Mouse (Mus musculus): ENCODE measurements around the gene Fn3krp. TPM values are rescaled to one million over a fixed set of nuclear protein-coding genes. Genes with fewer than 3 reads are reported as not detected.

The Fn3krp gene
- 6.2 and 9.9 TPM in 2 replicates for total RNA-seq (2012; rRNA removed)

DNA sequence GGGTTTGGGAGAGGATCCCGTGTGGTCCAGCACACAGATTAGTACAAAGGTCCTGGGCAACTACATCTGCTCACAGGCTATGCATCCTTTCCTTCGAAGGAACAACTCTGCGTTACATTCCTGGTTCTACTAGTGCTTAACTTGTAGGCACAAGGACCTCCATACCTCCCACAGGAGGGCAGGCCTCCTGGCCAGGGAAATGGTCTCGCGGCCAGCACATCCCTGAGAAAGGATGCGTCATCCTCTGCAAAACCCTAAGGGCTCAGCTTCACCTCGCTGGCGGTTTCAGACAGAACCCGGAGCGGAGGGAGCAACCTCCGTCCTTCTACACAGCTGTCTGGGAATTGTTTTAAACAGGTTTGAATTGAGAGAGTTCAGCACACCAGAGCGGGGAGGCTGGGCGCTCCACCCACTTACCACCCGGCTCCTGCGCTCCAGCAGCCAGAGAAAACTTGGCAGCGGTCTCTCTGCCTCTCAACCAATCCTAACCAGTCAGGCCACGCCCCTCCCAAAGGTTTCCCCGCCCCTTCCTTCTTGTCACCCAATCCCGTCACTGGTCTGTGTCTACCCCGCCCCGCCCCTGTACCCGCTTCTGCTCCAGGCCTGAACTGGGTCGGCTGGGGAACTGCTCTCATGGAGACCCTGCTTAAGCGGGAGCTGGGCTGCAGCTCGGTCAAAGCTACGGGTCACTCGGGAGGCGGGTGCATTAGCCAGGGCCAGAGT, at the start of gene Fn3krp:
Gene Fn3krp, plus strand, starts transcription at position 572 of the 723 bp plus-strand sequence.
- Histone ChIP-seq H3K4me1 (ENCODE audit: control insufficient read depth in 2 of 2, insufficient read depth in 2 of 2, low read length in 2 of 2, poor library complexity in 1 of 2) (peaks cover 0 to 2% of the 10 kb centered on the region in 2 experiments; a peak in 1 of 4 replicates), H3K4me3 (ENCODE audit: insufficient read depth in 1 of 2, low read depth in 1 of 2, low read length in 2 of 2, poor library complexity in 1 of 2, severe bottlenecking in 1 of 2) (peak within 1 kb of the TSS; percentile 67 to 93), H3K9me3 (ENCODE audit: control insufficient read depth, insufficient read depth, low read depth, low read length) (no peaks in the 10 kb centered on the region), H3K9ac (ENCODE audit: insufficient read depth, low read depth, low read length, poor library complexity, severe bottlenecking) (peak within 1 kb of the TSS; percentile 62), H3K36me3 (ENCODE audit: control insufficient read depth, insufficient read depth, low read length, poor library complexity, severe bottlenecking) (no peaks in the 10 kb centered on the region), H3K27ac (ENCODE audit: insufficient read depth, low read depth, low read length, poor library complexity, severe bottlenecking) (no peak within 1 kb of the TSS)
- peak; percentile 100 for DNase-seq (ENCODE audit: low read depth, low spot score)
- TF ChIP-seq CHD2 (IDR thresholded peaks at IDR 0.05; ENCODE audit: low read depth, low read length) (no peak), HCFC1 (IDR thresholded peaks at IDR 0.05; ENCODE audit: borderline replicate concordance, insufficient read depth, low read length) (no peak), ZC3H11A (IDR thresholded peaks at IDR 0.05; ENCODE audit: borderline replicate concordance, low read depth, low read length) (no peak), MAFK (IDR thresholded peaks at IDR 0.05; ENCODE audit: insufficient read depth, low read depth, low read length) (no peak), ZNF384 (IDR thresholded peaks at IDR 0.05; ENCODE audit: low read depth, low read length) (no peak)
- in situ Hi-C loops (cut with MboI; ENCODE audit: low sequenced_read_pairs in 2 of 2, unreplicated experiment in 2 of 2) = no loop called here

DNA sequence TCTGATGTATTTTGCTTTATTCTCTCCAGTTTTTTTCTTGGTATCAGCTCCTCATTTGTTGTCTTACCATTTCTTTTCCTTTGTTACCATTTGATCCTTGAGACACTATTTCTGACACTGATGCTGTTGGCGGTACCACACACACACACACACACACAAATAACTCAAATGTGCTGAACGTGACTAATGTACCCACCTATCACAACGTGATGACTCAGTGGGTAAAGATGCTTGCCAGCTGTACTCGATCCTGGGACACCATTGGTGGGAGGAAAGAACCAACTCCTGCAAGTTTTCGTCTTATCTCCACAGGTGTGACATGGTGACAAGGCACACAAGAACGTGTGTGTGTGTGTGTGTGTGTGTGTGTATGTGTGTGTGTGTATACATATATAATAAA, 47.9 kb upstream of the Fn3krp start:
- in situ Hi-C loops (cut with MboI; ENCODE audit: low sequenced_read_pairs in 2 of 2, unreplicated experiment in 2 of 2) = no loop called here

GRCm38 (mm10) chr11:121378644-121379043, 42.6 kb upstream of the Fn3krp start:
- Histone ChIP-seq H3K9me3 (ENCODE audit: control insufficient read depth, insufficient read depth, low read depth, low read length) (no peaks in the 10 kb centered on the region), H3K27ac (ENCODE audit: insufficient read depth, low read depth, low read length, poor library complexity, severe bottlenecking) (no peak overlapping the region), H3K4me1 (ENCODE audit: control insufficient read depth in 2 of 2, insufficient read depth in 2 of 2, low read length in 2 of 2, poor library complexity in 1 of 2) (no peaks in the 10 kb centered on the region), H3K9ac (ENCODE audit: insufficient read depth, low read depth, low read length, poor library complexity, severe bottlenecking) (no peak overlapping the region), H3K36me3 (ENCODE audit: control insufficient read depth, insufficient read depth, low read length, poor library complexity, severe bottlenecking) (no peaks in the 10 kb centered on the region), H3K4me3 (ENCODE audit: insufficient read depth in 1 of 2, low read depth in 1 of 2, low read length in 2 of 2, poor library complexity in 1 of 2, severe bottlenecking in 1 of 2) (no peak overlapping the region)
- DNase-seq (ENCODE audit: low read depth, low spot score) = no peak
- TF ChIP-seq MAFK (IDR thresholded peaks at IDR 0.05; ENCODE audit: insufficient read depth, low read depth, low read length) (no peak), ZC3H11A (IDR thresholded peaks at IDR 0.05; ENCODE audit: borderline replicate concordance, low read depth, low read length) (no peak), HCFC1 (IDR thresholded peaks at IDR 0.05; ENCODE audit: borderline replicate concordance, insufficient read depth, low read length) (no peak), ZNF384 (IDR thresholded peaks at IDR 0.05; ENCODE audit: low read depth, low read length) (no peak), CHD2 (IDR thresholded peaks at IDR 0.05; ENCODE audit: low read depth, low read length) (no peak)
- in situ Hi-C loops (cut with MboI; ENCODE audit: low sequenced_read_pairs in 2 of 2, unreplicated experiment in 2 of 2) = no loop called here

More for the DNA sequence above, 47.9 kb upstream of the Fn3krp start:
- no peaks in the 10 kb centered on the region for H3K9me3 ChIP-seq (ENCODE audit: control insufficient read depth, insufficient read depth, low read depth, low read length)
- DNase-seq (ENCODE audit: low read depth, low spot score) = no peak
- TF ChIP-seq ZNF384 (IDR thresholded peaks at IDR 0.05; ENCODE audit: low read depth, low read length) = no peak
- TF ChIP-seq CHD2 (IDR thresholded peaks at IDR 0.05; ENCODE audit: low read depth, low read length) = no peak
- TF ChIP-seq MAFK (IDR thresholded peaks at IDR 0.05; ENCODE audit: insufficient read depth, low read depth, low read length) = no peak
- no peak for TF ChIP-seq HCFC1 (IDR thresholded peaks at IDR 0.05; ENCODE audit: borderline replicate concordance, insufficient read depth, low read length)
- TF ChIP-seq ZC3H11A (IDR thresholded peaks at IDR 0.05; ENCODE audit: borderline replicate concordance, low read depth, low read length) = no peak
- no peak overlapping the region for H3K4me3 ChIP-seq (ENCODE audit: insufficient read depth in 1 of 2, low read depth in 1 of 2, low read length in 2 of 2, poor library complexity in 1 of 2, severe bottlenecking in 1 of 2)
- no peak overlapping the region for H3K27ac ChIP-seq (ENCODE audit: insufficient read depth, low read depth, low read length, poor library complexity, severe bottlenecking)
- H3K4me1 ChIP-seq (ENCODE audit: control insufficient read depth in 2 of 2, insufficient read depth in 2 of 2, low read length in 2 of 2, poor library complexity in 1 of 2) = no peaks in the 10 kb centered on the region
- no peak overlapping the region for H3K9ac ChIP-seq (ENCODE audit: insufficient read depth, low read depth, low read length, poor library complexity, severe bottlenecking)
- H3K36me3 ChIP-seq (ENCODE audit: control insufficient read depth, insufficient read depth, low read length, poor library complexity, severe bottlenecking) = no peaks in the 10 kb centered on the region

DNA sequence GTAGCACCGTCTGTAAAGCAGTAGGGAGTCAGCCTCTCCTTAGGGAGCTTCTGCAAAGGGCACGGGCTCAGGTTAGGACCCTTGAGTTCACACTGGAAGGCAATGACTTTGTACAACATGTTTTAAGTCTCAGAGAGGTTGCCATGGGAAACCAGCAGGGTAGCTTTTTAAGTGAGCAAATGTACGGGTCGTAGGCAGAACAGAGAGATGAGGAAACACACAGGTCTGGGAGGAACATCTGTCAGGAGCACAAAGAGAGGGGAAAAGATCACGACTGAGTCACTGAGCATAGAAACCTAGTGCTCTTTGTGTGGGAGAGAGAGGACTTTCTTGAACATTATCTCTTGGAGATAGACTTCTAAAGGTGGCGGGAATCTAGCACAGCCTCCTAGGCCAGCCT, 40.9 kb upstream of the Fn3krp start:
- in situ Hi-C loops (cut with MboI; ENCODE audit: low sequenced_read_pairs in 2 of 2, unreplicated experiment in 2 of 2) = no loop called here
- no peak for DNase-seq (ENCODE audit: low read depth, low spot score)

More for the DNA sequence above, 40.9 kb upstream of the Fn3krp start:
- Histone ChIP-seq H3K36me3 (ENCODE audit: control insufficient read depth, insufficient read depth, low read length, poor library complexity, severe bottlenecking) (no peaks in the 10 kb centered on the region), H3K4me3 (ENCODE audit: insufficient read depth in 1 of 2, low read depth in 1 of 2, low read length in 2 of 2, poor library complexity in 1 of 2, severe bottlenecking in 1 of 2) (no peak overlapping the region), H3K9me3 (ENCODE audit: control insufficient read depth, insufficient read depth, low read depth, low read length) (no peaks in the 10 kb centered on the region), H3K27ac (ENCODE audit: insufficient read depth, low read depth, low read length, poor library complexity, severe bottlenecking) (no peak overlapping the region), H3K9ac (ENCODE audit: insufficient read depth, low read depth, low read length, poor library complexity, severe bottlenecking) (no peak overlapping the region), H3K4me1 (ENCODE audit: control insufficient read depth in 2 of 2, insufficient read depth in 2 of 2, low read length in 2 of 2, poor library complexity in 1 of 2) (no peaks in the 10 kb centered on the region)
- no peak for TF ChIP-seq MAFK (IDR thresholded peaks at IDR 0.05; ENCODE audit: insufficient read depth, low read depth, low read length)
- TF ChIP-seq HCFC1 (IDR thresholded peaks at IDR 0.05; ENCODE audit: borderline replicate concordance, insufficient read depth, low read length) = no peak
- no peak for TF ChIP-seq ZC3H11A (IDR thresholded peaks at IDR 0.05; ENCODE audit: borderline replicate concordance, low read depth, low read length)
- no peak for TF ChIP-seq ZNF384 (IDR thresholded peaks at IDR 0.05; ENCODE audit: low read depth, low read length)
- no peak for TF ChIP-seq CHD2 (IDR thresholded peaks at IDR 0.05; ENCODE audit: low read depth, low read length)

Measured in ES-E14 (cell line).